Mouse (Mus musculus) ES-E14 (cell line): Measurements from ENCODE around the gene Anapc13.

Source experiments
- HCFC1 ChIP-seq: IDR thresholded peaks from 2 replicates; pipeline ENCODE4 v1.6.1; 2012; ENCODE audit warnings: low read length, inconsistent platforms, borderline replicate concordance; ENCODE audit not compliant: insufficient read depth
- MAFK ChIP-seq: IDR thresholded peaks from 2 replicates; pipeline ENCODE4 v1.6.1; 2014; ENCODE audit warnings: mild to moderate bottlenecking, low read depth, low read length, inconsistent platforms; ENCODE audit not compliant: insufficient read depth

DNA sequence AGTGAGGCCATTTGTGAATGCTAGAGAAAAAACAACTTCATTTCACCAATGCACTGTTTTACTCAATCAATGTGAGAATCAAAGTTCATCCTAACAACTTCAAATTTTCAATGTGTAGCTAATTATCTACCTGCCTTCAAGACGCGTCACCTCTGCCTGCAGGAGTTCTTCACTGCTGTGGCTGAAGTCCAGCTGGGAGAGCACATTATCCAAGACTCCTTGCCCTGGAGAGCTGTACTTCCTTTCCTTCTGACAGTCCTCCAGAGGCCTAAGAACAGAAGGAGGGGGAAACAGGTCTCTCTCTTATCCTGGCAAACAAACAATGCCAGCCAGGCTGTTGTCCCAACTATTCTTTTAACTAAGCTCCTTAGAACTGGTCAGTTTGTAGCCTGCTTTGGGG lies 24.9 kb upstream of the Anapc13 start:
- TF ChIP-seq HCFC1, result no peak
- TF ChIP-seq MAFK, result no peak
